Mouse (Mus musculus): ENCODE results near the gene Grin2a.

Gene Grin2a

GRCm38 (mm10) chr16:9751045-9751569, 244.3 kb downstream of the Grin2a start:
- no peak for DNase-seq (ENCODE audit: low read depth)

GRCm38 (mm10) chr16:9749661-9750060, 245.7 kb downstream of the Grin2a start:
- no peak for DNase-seq (ENCODE audit: low read depth)

GRCm38 (mm10) chr16:9742443-9742842, 252.9 kb downstream of the Grin2a start:
- no peak for DNase-seq (ENCODE audit: low read depth)

GRCm38 (mm10) chr16:9738679-9739078, 256.7 kb downstream of the Grin2a start:
- DNase-seq (ENCODE audit: low read depth): no peak

- DNase-seq (ENCODE audit: low read depth): no peak
Observed at GRCm38 (mm10) chr16:9737131-9737530, 258.2 kb downstream of the Grin2a start.

GRCm38 (mm10) chr16:9735365-9736080, 259.8 kb downstream of the Grin2a start:
- no peak for DNase-seq (ENCODE audit: low read depth)

- no peak for DNase-seq (ENCODE audit: low read depth)
Observed at GRCm38 (mm10) chr16:9727603-9728002, 267.8 kb downstream of the Grin2a start.

GRCm38 (mm10) chr16:9725578-9726113, 269.7 kb downstream of the Grin2a start:
- DNase-seq (ENCODE audit: low read depth): no peak

- DNase-seq (ENCODE audit: low read depth): no peak
Observed at GRCm38 (mm10) chr16:9711398-9711797, 284.0 kb downstream of the Grin2a start.

GRCm38 (mm10) chr16:9709921-9710320, 285.4 kb downstream of the Grin2a start:
- no peak for DNase-seq (ENCODE audit: low read depth)

GRCm38 (mm10) chr16:9697141-9697540, 298.2 kb downstream of the Grin2a start:
- DNase-seq (ENCODE audit: low read depth): no peak

GRCm38 (mm10) chr16:9694081-9694480, 301.3 kb downstream of the Grin2a start:
- no peak for DNase-seq (ENCODE audit: low read depth)

GRCm38 (mm10) chr16:9688523-9689140, 306.7 kb downstream of the Grin2a start:
- no peak for DNase-seq (ENCODE audit: low read depth)

- no peak for DNase-seq (ENCODE audit: low read depth)
Observed at GRCm38 (mm10) chr16:9680572-9680971, 314.8 kb downstream of the Grin2a start.

- DNase-seq (ENCODE audit: low read depth): no peak
Observed at GRCm38 (mm10) chr16:9679994-9680393, 315.4 kb downstream of the Grin2a start.

GRCm38 (mm10) chr16:9678750-9679149, 316.6 kb downstream of the Grin2a start:
- no peak for DNase-seq (ENCODE audit: low read depth)

GRCm38 (mm10) chr16:9672390-9672789, 323.0 kb downstream of the Grin2a start:
- DNase-seq (ENCODE audit: low read depth): no peak

- no peak for DNase-seq (ENCODE audit: low read depth)
Observed at GRCm38 (mm10) chr16:9671222-9671621, 324.1 kb downstream of the Grin2a start.

- no peak for DNase-seq (ENCODE audit: low read depth)
Observed at GRCm38 (mm10) chr16:9670750-9671161, 324.6 kb downstream of the Grin2a start.

- DNase-seq (ENCODE audit: low read depth): no peak
Observed at GRCm38 (mm10) chr16:9665896-9666295, 329.5 kb downstream of the Grin2a start.

- no peak for DNase-seq (ENCODE audit: low read depth)
Observed at GRCm38 (mm10) chr16:9664060-9664459, 331.3 kb downstream of the Grin2a start.

GRCm38 (mm10) chr16:9663508-9663907, 331.9 kb downstream of the Grin2a start:
- no peak for DNase-seq (ENCODE audit: low read depth)
